Mouse (Mus musculus) embryonic fibroblast, embryonic 13.5 days (primary cell): Measurements from ENCODE around the gene Speer4c.
"Not testable (repeated sequence)": the region's sequence is repeated elsewhere in the genome, so short reads cannot be mapped to it uniquely, and the experiment has no call there.

Source experiments
- CTCF ChIP-seq: IDR thresholded peaks from 2 replicates; pipeline ENCODE4 v1.5.1; 2011; ENCODE audit warnings: mild to moderate bottlenecking, control low read depth, low read length, moderate library complexity, borderline replicate concordance; ENCODE audit not compliant: insufficient read depth
- POLR2A ChIP-seq: IDR thresholded peaks from 2 replicates; pipeline ENCODE4 v1.6.1; 2011; ENCODE audit warnings: low read depth, mild to moderate bottlenecking, control low read depth, low read length, moderate library complexity

- not testable (repeated sequence) for TF ChIP-seq CTCF, POLR2A
These were observed 40.1 kb downstream of the Speer4c start for GRCm38 (mm10) chr5:15673989-15674388.
